Mouse (Mus musculus) lung, adult 2 months (tissue): ENCODE results near the gene Tpgs1. TPM values are rescaled to one million over a fixed set of nuclear protein-coding genes. Genes with fewer than 3 reads are reported as not detected.
A peak's percentile ranks its signal among the peaks of the same experiment; 100 is the strongest.

Experiments used
- DNase-seq: peaks from one replicate; pipeline ENCODE4 v3.0.0; 2022
- H3K4me1 ChIP-seq: fragments of 200-500 bp; 2 replicates; pipeline ENCODE4 v1.6.1; 2011; ENCODE audit warnings: low read length; ENCODE audit not compliant: control insufficient read depth, insufficient read depth
- H3K4me3 ChIP-seq: fragments of 200-500 bp; replicated peaks from 2 replicates; pipeline ENCODE3; 2011; ENCODE audit warnings: low read depth, mild to moderate bottlenecking, control low read depth, low read length; ENCODE audit errors: extremely low read depth
- CTCF ChIP-seq: fragments of 200-500 bp; IDR thresholded peaks from 2 replicates; pipeline ENCODE4 v1.5.1; 2011; ENCODE audit warnings: mild to moderate bottlenecking, low read length, control low read depth; ENCODE audit not compliant: insufficient read depth
- POLR2A ChIP-seq: fragments of 200-500 bp; IDR thresholded peaks from 2 replicates; pipeline ENCODE4 v1.6.1; 2011; ENCODE audit warnings: low read depth, mild to moderate bottlenecking, control low read depth, low read length, borderline replicate concordance; ENCODE audit errors: extremely low read depth
- WGBS: fragments of 180-500 bp; shearing (Covaris S2); methylation state at CpG from one replicate; pipeline ENCODE4 v1.1.7; 2018; 5-methylcytosine and 5-hydroxymethylcytosine counted together
- polyA plus RNA-seq: library from polyadenylated mRNA; depleted of rRNA; stranded (reverse); fragments of >200 nt; gene quantifications from 2 replicates; pipeline ENCODE4 v1.2.3, GENCODE M21; 2012; rRNA removed

The Tpgs1 gene
- 70.4 and 84.7 TPM in 2 replicates for polyA plus RNA-seq

- TF ChIP-seq POLR2A (peak; percentile 55; the same call in 1 of the 2 replicates), CTCF (peak; percentile 46)
- DNase-seq: peak; percentile 93
- peak within 1 kb of the TSS; percentile 80 for H3K4me3 ChIP-seq
- WGBS: under 1% methylated on average over 45 of the region's 45 CpGs
- peaks cover 3% of the 10 kb centered on the region; the same call in 1 of the 2 replicates for H3K4me1 ChIP-seq
These were observed at the start of gene Tpgs1 for GRCm38 (mm10) chr10:79668771-79669575. Gene Tpgs1, plus strand, starts transcription at chr10:79669369.

- TF ChIP-seq POLR2A (no peak), CTCF (no peak)
- WGBS: 61% methylated on average over 12 of the region's 12 CpGs
- Histone ChIP-seq H3K4me1 (no peaks in the 10 kb centered on the region), H3K4me3 (no peak overlapping the region)
- DNase-seq: no peak
These were observed 45.2 kb upstream of the Tpgs1 start for GRCm38 (mm10) chr10:79623950-79624349.

- TF ChIP-seq POLR2A (no peak), CTCF (no peak)
- H3K4me3 ChIP-seq: no peak overlapping the region
- H3K4me1 ChIP-seq: no peaks in the 10 kb centered on the region
- DNase-seq: no peak
- WGBS: 70% methylated on average over 9 of the region's 9 CpGs
These were observed 43.8 kb upstream of the Tpgs1 start for GRCm38 (mm10) chr10:79625398-79625797.

GRCm38 (mm10) chr10:79626156-79626555 is 43.0 kb upstream of the Tpgs1 start:
- TF ChIP-seq CTCF (no peak), POLR2A (no peak)
- H3K4me1 ChIP-seq: no peaks in the 10 kb centered on the region
- no peak overlapping the region for H3K4me3 ChIP-seq
- no peak for DNase-seq
- WGBS: 79% methylated on average over 10 of the region's 10 CpGs

- Histone ChIP-seq H3K4me3 (no peak overlapping the region), H3K4me1 (no peaks in the 10 kb centered on the region)
- WGBS: 81% methylated on average over 5 of the region's 5 CpGs
- TF ChIP-seq POLR2A: no peak
- TF ChIP-seq CTCF: no peak
- no peak for DNase-seq
These were observed 40.8 kb upstream of the Tpgs1 start for GRCm38 (mm10) chr10:79628377-79628776.

- no peak for DNase-seq
- 77% methylated on average over 4 of the region's 4 CpGs for WGBS
- no peak overlapping the region for H3K4me3 ChIP-seq
- no peak for TF ChIP-seq CTCF
- TF ChIP-seq POLR2A: no peak
- no peaks in the 10 kb centered on the region for H3K4me1 ChIP-seq
These were observed 37.7 kb upstream of the Tpgs1 start for GRCm38 (mm10) chr10:79631432-79631831.

GRCm38 (mm10) chr10:79633006-79633777 is 36.0 kb upstream of the Tpgs1 start:
- 69% methylated on average over 17 of the region's 17 CpGs for WGBS
- TF ChIP-seq POLR2A (no peak), CTCF (no peak)
- no peak for DNase-seq
- H3K4me1 ChIP-seq: no peaks in the 10 kb centered on the region
- no peak overlapping the region for H3K4me3 ChIP-seq

GRCm38 (mm10) chr10:79636287-79636686 is 32.9 kb upstream of the Tpgs1 start:
- no peaks in the 10 kb centered on the region for H3K4me1 ChIP-seq
- WGBS: 81% methylated on average over 8 of the region's 8 CpGs
- TF ChIP-seq CTCF (no peak), POLR2A (no peak)
- H3K4me3 ChIP-seq: no peak overlapping the region
- no peak for DNase-seq

GRCm38 (mm10) chr10:79637128-79638110 is 31.8 kb upstream of the Tpgs1 start, which contains the start of gene Shc2:
Gene Shc2, minus strand, starts transcription at chr10:79637918.
- WGBS: 1% methylated on average over 116 of the region's 116 CpGs
- Histone ChIP-seq H3K4me1 (no peaks in the 10 kb centered on the region), H3K4me3 (no peak within 1 kb of the TSS)
- TF ChIP-seq CTCF (no peak), POLR2A (no peak)
- no peak for DNase-seq
